9 mouse cellular contexts compared by ENCODE assay signal in the genomic region with DNA sequence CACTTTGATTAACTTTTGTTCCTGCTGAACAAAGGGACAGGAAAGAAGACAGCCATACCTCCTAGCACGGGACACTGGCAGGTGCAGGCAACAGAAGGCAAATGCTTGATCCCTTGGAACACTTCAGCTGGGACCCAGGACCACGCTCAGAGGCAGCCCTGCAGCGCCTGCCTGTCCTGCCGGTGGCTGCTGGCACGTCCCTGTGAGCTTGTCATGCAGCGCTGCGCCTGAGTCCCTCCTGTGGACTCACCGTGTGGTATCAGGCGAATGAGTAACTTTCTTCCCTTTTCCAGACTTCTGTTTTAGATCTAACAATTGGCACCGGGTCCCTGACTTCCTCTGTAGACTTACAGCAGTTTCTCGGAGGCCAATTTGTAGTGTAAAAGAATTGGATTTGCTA. TPM values are rescaled to one million over a fixed set of nuclear protein-coding genes. Genes with fewer than 3 reads are reported as not detected.
DNase-seq lines count a peak whose midpoint lies in the region; ATAC-seq lines count a peak whose summit lies in the region.
"Had no signal": no experiment of that assay in that cellular context is flagged by ENCODE, and none has a peak within 500 bp of the region (broad histone marks: within the 10 kb centered on the region; RNA-seq: fewer than 3 reads in every experiment).

A gene (minus strand): TSS at position 293 of the 400 bp plus-strand sequence.

- peak within 1 kb of the TSS; percentile 1; the same call in 1 of the 2 replicates for H3K4me3 ChIP-seq in forebrain, embryonic 10.5 days
- peak within 1 kb of the TSS; percentile 26 for H3K4me3 ChIP-seq in kidney, embryonic 14.5 days (ENCODE audit: low read length)
- H3K4me3 ChIP-seq in midbrain, embryonic 14.5 days (replicated peaks; ENCODE audit: low read depth, low read length) = peak within 1 kb of the TSS; percentile 12; the same call in 1 of the 2 replicates

- no peaks in the 10 kb centered on the region for H3K36me3 ChIP-seq in forebrain, embryonic 10.5 days (replicated peaks)
- H3K36me3 ChIP-seq in kidney, embryonic 14.5 days (ENCODE audit: control insufficient read depth, insufficient read depth, low read length) = no peaks in the 10 kb centered on the region
- no peaks in the 10 kb centered on the region for H3K36me3 ChIP-seq in midbrain, embryonic 14.5 days (ENCODE audit: control insufficient read depth, insufficient read depth, low read length)

- peaks cover 35% of the 10 kb centered on the region for H3K4me1 ChIP-seq in forebrain, embryonic 10.5 days
- H3K4me1 ChIP-seq in kidney, embryonic 14.5 days (ENCODE audit: control insufficient read depth, insufficient read depth, low read length) = peaks cover 10% of the 10 kb centered on the region; the same call in 1 of the 2 replicates
- peaks cover 10% of the 10 kb centered on the region; the same call in 1 of the 2 replicates for H3K4me1 ChIP-seq in midbrain, embryonic 14.5 days (ENCODE audit: control insufficient read depth, insufficient read depth, low read length)

- H3K27ac ChIP-seq in forebrain, embryonic 10.5 days = peak within 1 kb of the TSS; percentile 80
- peak within 1 kb of the TSS; percentile 89 for H3K27ac ChIP-seq in kidney, embryonic 14.5 days (ENCODE audit: low read depth, low read length)
- peak within 1 kb of the TSS; percentile 73 for H3K27ac ChIP-seq in midbrain, embryonic 14.5 days (replicated peaks; ENCODE audit: low read depth, low read length)

- no peaks in the 10 kb centered on the region for H3K27me3 ChIP-seq in forebrain, embryonic 10.5 days (ENCODE audit: poor library complexity, severe bottlenecking)
- no peaks in the 10 kb centered on the region for H3K27me3 ChIP-seq in kidney, embryonic 14.5 days (ENCODE audit: control insufficient read depth, insufficient read depth, low read length)
- no peaks in the 10 kb centered on the region for H3K27me3 ChIP-seq in midbrain, embryonic 14.5 days (ENCODE audit: control insufficient read depth, insufficient read depth, low read length)

- peak; percentile 19 to 52 for DNase-seq in cerebellum, postnatal 10 days
- DNase-seq in cerebellum, adult 18-20 months = no peak
- DNase-seq in forebrain, embryonic 10.5 days (ENCODE audit: extremely low spot score, low spot score) = peak; percentile 31
- DNase-seq in midbrain, embryonic 14.5 days = peak; percentile 65
- no peak for DNase-seq in frontal cortex, postnatal 36 days (ENCODE audit: low spot score in 2 of 2)

- H3K9me3 ChIP-seq in forebrain, embryonic 10.5 days = no peaks in the 10 kb centered on the region
- H3K9me3 ChIP-seq in kidney, embryonic 14.5 days (ENCODE audit: control insufficient read depth, low read length) = no peaks in the 10 kb centered on the region
- H3K9me3 ChIP-seq in midbrain, embryonic 14.5 days (ENCODE audit: control insufficient read depth, low read length) = no peaks in the 10 kb centered on the region

- peak within 1 kb of the TSS; percentile 51; the same call in 1 of the 2 replicates for H3K9ac ChIP-seq in kidney, embryonic 14.5 days (ENCODE audit: low read depth, low read length)
- H3K9ac ChIP-seq in midbrain, embryonic 14.5 days (replicated peaks; ENCODE audit: low read length) = no peak within 1 kb of the TSS

- peak within 1 kb of the TSS; percentile 34 for H3K4me2 ChIP-seq in kidney, embryonic 14.5 days (replicated peaks; ENCODE audit: low read depth, low read length)
- peak within 1 kb of the TSS; percentile 41 for H3K4me2 ChIP-seq in midbrain, embryonic 14.5 days (ENCODE audit: low read length)

- peak; percentile 75 for ATAC-seq in kidney, embryonic 14.5 days (ENCODE audit: low FRiP score, low TSS enrichment)
- peak; percentile 66; the same call in 1 of the 2 replicates for ATAC-seq in midbrain, embryonic 14.5 days (ENCODE audit: low FRiP score, low TSS enrichment)
- no peak for ATAC-seq in CD4-positive, CD25-positive, alpha-beta regulatory T cell, adult 4 months
- ATAC-seq in frontal cortex, adult (ENCODE audit: low TSS enrichment) = no peak

- 22% methylated on average over 11 of the region's 11 CpGs for WGBS in forebrain, embryonic 10.5 days
- 28% methylated on average over 11 of the region's 11 CpGs for WGBS in kidney, embryonic 14.5 days
- WGBS in midbrain, embryonic 14.5 days = 7% methylated on average over 11 of the region's 11 CpGs

RNA-seq across cellular contexts. Expression of the gene that starts here (rescaled TPM):
- 9.2 and 10.7 TPM in 2 replicates for polyA plus RNA-seq in forebrain, embryonic 10.5 days (2016; fragmentation: Nextera tagmentation; extraction: Ambion mirVana)
- 7.3 and 14.8 TPM in 2 replicates for polyA plus RNA-seq in kidney, embryonic 14.5 days (2014; fragmentation: Nextera tagmentation; extraction: Ambion mirVana)
- 6.3 and 10.6 TPM in 2 replicates for polyA plus RNA-seq in midbrain, embryonic 14.5 days (2014; fragmentation: Nextera tagmentation; extraction: Ambion mirVana)
- polyA plus RNA-seq in CD4-positive, CD25-positive, alpha-beta regulatory T cell, adult 4 months (2017; shearing (Covaris generic)) = not detected
- polyA plus RNA-seq: small intestine, adult 2 months had no signal

Comparison
In these comparisons a context has a peak if more than half of its experiments do, and no peak if none do; other contexts are left out.
1. DNase-seq: peak in cerebellum, postnatal 10 days (2 of 2), forebrain, embryonic 10.5 days (single experiment) and midbrain, embryonic 14.5 days (single experiment); none in cerebellum, adult 18-20 months (0 of 2) and frontal cortex, postnatal 36 days (0 of 2).
2. ATAC-seq: peak in kidney, embryonic 14.5 days (single experiment) and midbrain, embryonic 14.5 days (single experiment); none in CD4-positive, CD25-positive, alpha-beta regulatory T cell, adult 4 months (single experiment) and frontal cortex, adult (single experiment).
3. Peak in every context shown above with its lines, with median percentiles within 50 percentile points of each other: H3K27ac ChIP-seq and H3K4me3 ChIP-seq.